Mouse (Mus musculus): ENCODE measurements around the gene Kctd20. TPM values are rescaled to one million over a fixed set of nuclear protein-coding genes. Genes with fewer than 3 reads are reported as not detected.
"Not testable (repeated sequence)": the region's sequence is repeated elsewhere in the genome, so short reads cannot be mapped to it uniquely, and the experiment has no call there.

The Kctd20 gene
- polyA plus RNA-seq, 1 experiment = 75.8 TPM

DNA sequence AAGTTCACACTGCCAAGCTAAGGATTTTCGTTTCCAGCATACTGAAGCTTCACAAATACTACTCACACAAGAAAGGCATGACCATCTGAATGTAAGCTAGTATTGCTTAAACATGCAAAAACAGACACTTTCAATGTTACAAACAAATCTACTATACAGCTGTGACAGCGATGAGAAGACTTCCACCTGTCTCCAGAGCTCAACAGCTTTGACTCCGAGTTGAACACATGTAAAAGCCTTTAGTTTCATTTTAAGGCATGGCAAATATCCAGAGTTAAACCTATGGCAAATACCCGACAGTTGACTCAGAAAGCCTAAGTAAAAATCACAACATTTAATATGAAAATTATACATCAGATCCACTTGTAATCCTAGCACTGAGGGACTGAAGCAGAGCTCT lies 36.5 kb downstream of the Kctd20 start:
- DNase-seq (ENCODE audit: low read depth) = no peak
- TF ChIP-seq CTCF (IDR thresholded peaks at IDR 0.05; ENCODE audit: borderline replicate concordance, extremely low read depth, insufficient read depth, insufficient read length) (no peak), POLR2A (IDR thresholded peaks at IDR 0.05; ENCODE audit: borderline replicate concordance, extremely low read depth, insufficient read depth, insufficient read length, poor library complexity, severe bottlenecking) (no peak)

GRCm38 (mm10) chr17:28988996-28989395 lies 37.2 kb downstream of the Kctd20 start:
- TF ChIP-seq CTCF (IDR thresholded peaks at IDR 0.05; ENCODE audit: borderline replicate concordance, extremely low read depth, insufficient read depth, insufficient read length) = no peak
- no peak for TF ChIP-seq POLR2A (IDR thresholded peaks at IDR 0.05; ENCODE audit: borderline replicate concordance, extremely low read depth, insufficient read depth, insufficient read length, poor library complexity, severe bottlenecking)
- DNase-seq (ENCODE audit: low read depth) = no peak

DNA sequence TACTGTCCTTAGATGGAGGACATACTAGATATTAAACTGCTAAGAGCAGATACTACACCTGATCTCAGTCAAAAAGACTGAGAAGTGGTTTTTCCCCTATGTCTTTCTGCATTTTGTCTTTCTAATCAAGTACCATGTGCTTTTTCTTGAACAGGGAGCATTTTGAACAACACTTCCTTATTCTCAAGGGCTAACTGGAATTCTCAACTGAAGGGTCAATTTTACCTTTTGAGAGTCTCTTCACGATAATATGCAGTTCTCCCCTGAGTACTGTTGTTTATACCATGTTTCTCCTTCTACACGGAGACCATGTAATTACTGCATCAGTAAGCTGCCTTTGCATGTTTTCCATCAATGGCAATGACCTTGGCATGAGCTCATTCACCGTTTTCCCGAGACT lies 38.3 kb downstream of the Kctd20 start:
- TF ChIP-seq POLR2A (IDR thresholded peaks at IDR 0.05; ENCODE audit: borderline replicate concordance, extremely low read depth, insufficient read depth, insufficient read length, poor library complexity, severe bottlenecking) (no peak), CTCF (IDR thresholded peaks at IDR 0.05; ENCODE audit: borderline replicate concordance, extremely low read depth, insufficient read depth, insufficient read length) (no peak)
- peak; percentile 18 for DNase-seq (ENCODE audit: low read depth)

- DNase-seq (ENCODE audit: low read depth) = peak; percentile 33
- TF ChIP-seq POLR2A (IDR thresholded peaks at IDR 0.05; ENCODE audit: borderline replicate concordance, extremely low read depth, insufficient read depth, insufficient read length, poor library complexity, severe bottlenecking) = no peak
- no peak for TF ChIP-seq CTCF (IDR thresholded peaks at IDR 0.05; ENCODE audit: borderline replicate concordance, extremely low read depth, insufficient read depth, insufficient read length)
Measured at GRCm38 (mm10) chr17:28991286-28991685, 39.5 kb downstream of the Kctd20 start.

DNA sequence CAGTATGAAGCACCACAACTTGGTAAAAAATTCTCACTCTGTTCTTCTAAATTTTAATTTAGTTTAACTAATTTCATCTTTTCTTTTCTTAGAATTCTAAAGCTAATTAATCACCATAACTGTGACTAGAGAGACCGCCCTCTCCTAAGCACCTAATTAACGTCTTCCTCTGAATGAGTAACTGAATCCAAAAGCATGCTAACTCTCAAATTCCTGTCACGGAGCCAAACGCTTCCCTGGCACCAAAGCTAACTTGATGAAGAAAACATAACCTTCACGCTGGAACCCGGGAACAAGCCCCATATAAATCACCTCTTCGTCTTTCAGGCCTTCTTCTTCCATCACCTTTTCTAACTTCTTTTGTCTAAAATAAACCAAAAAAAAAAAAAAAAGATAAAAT lies 40.4 kb downstream of the Kctd20 start:
- TF ChIP-seq POLR2A (IDR thresholded peaks at IDR 0.05; ENCODE audit: borderline replicate concordance, extremely low read depth, insufficient read depth, insufficient read length, poor library complexity, severe bottlenecking) (no peak), CTCF (IDR thresholded peaks at IDR 0.05; ENCODE audit: borderline replicate concordance, extremely low read depth, insufficient read depth, insufficient read length) (no peak)
- peak; percentile 91 for DNase-seq (ENCODE audit: low read depth)

DNA sequence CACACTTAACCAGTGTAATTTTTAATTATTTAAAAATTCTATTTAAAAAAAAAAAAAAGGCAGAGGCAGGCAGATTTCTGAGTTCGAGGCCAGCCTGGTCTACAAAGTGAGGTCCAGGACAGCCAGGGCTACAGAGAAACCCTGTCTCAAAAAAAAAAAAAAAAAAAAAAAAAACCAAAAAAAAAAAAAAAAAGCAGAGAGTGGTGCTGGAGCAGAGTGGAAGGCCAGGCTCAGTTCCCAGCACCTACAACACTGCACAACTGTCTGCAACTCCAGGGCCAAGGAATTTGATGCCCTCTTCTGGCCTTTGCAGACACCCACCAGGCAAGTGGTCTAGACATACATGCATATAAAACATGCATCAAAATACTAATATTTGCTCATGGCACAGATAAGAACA lies 41.3 kb downstream of the Kctd20 start:
- DNase-seq (ENCODE audit: low read depth) = not testable (repeated sequence)

GRCm38 (mm10) chr17:28994615-28995014 lies 42.9 kb downstream of the Kctd20 start:
- no peak for TF ChIP-seq POLR2A (IDR thresholded peaks at IDR 0.05; ENCODE audit: borderline replicate concordance, extremely low read depth, insufficient read depth, insufficient read length, poor library complexity, severe bottlenecking)
- TF ChIP-seq CTCF (IDR thresholded peaks at IDR 0.05; ENCODE audit: borderline replicate concordance, extremely low read depth, insufficient read depth, insufficient read length) = no peak

GRCm38 (mm10) chr17:29000465-29000864 lies 48.7 kb downstream of the Kctd20 start:
- TF ChIP-seq CTCF (IDR thresholded peaks at IDR 0.05; ENCODE audit: borderline replicate concordance, extremely low read depth, insufficient read depth, insufficient read length) = no peak
- no peak for TF ChIP-seq POLR2A (IDR thresholded peaks at IDR 0.05; ENCODE audit: borderline replicate concordance, extremely low read depth, insufficient read depth, insufficient read length, poor library complexity, severe bottlenecking)
- DNase-seq (ENCODE audit: low read depth) = no peak

More at GRCm38 (mm10) chr17:28994615-28995014, 42.9 kb downstream of the Kctd20 start:
- DNase-seq (ENCODE audit: low read depth) = no peak

DNA sequence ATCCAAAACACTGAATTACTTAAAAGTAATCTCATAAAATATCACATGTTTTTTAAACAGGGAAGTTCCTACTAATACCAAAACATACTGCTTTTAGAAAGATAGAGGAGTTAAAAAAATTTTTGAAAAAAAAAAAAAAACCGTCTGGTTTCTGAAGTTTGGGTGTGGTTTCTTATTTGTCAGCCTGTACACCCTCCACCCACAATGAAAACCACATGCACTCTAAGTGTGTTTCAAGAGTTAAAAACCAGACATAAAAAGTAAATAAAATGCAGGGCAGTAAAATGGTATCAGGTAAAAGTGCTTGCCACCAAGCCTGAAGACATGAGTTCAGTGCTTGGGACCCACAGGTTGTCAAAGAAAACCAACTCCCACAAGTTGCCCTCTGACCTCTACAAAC lies 52.0 kb downstream of the Kctd20 start:
- TF ChIP-seq POLR2A (IDR thresholded peaks at IDR 0.05; ENCODE audit: borderline replicate concordance, extremely low read depth, insufficient read depth, insufficient read length, poor library complexity, severe bottlenecking) = no peak
- TF ChIP-seq CTCF (IDR thresholded peaks at IDR 0.05; ENCODE audit: borderline replicate concordance, extremely low read depth, insufficient read depth, insufficient read length) = no peak
- no peak for DNase-seq (ENCODE audit: low read depth)

DNA sequence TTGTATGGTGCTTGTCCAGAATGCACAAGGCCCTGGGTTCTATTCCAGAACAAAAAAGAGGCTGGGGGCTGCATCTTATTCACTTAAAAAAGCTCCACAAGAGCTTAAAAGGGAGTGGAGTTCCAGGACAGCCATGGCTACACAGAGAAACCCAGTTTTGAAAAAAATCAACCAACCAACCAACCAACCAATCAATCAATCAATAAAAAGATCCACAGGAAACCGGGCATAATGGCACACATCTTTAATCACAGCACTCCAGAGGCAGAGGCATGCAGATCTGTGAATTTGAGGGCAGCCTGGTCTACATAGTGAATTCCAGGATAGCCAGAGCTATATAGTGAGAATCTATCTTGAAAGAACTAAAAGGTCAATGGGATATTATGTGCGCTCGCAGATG lies 53.3 kb downstream of the Kctd20 start:
- DNase-seq (ENCODE audit: low read depth) = no peak
- TF ChIP-seq POLR2A (IDR thresholded peaks at IDR 0.05; ENCODE audit: borderline replicate concordance, extremely low read depth, insufficient read depth, insufficient read length, poor library complexity, severe bottlenecking) = no peak

DNA sequence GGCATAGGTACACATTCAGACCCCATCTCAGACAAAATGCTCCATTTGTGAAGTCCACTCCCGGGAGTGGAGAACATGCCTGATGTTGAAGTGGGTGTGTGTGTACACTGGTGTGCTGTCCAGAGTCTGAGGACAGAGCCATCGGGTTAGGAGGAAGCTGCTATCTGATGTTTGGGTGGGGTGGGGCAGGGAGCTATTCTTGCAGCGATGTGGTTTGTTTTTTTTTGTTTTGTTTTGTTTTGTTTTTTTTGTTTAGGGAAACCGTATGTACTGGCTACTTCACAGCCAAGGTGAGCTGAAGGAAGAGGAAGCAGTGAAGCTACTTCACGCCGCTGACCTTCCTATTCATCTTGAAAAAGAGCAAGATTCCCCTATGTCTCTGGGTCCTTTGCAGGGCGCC lies 55.1 kb downstream of the Kctd20 start:
- no peak for DNase-seq (ENCODE audit: low read depth)

GRCm38 (mm10) chr17:29007243-29007640 lies 55.5 kb downstream of the Kctd20 start:
- peak; percentile 15 for DNase-seq (ENCODE audit: low read depth)
- TF ChIP-seq POLR2A (IDR thresholded peaks at IDR 0.05; ENCODE audit: borderline replicate concordance, extremely low read depth, insufficient read depth, insufficient read length, poor library complexity, severe bottlenecking) = no peak
- TF ChIP-seq CTCF (IDR thresholded peaks at IDR 0.05; ENCODE audit: borderline replicate concordance, extremely low read depth, insufficient read depth, insufficient read length) = no peak

More for the DNA sequence above, 55.1 kb downstream of the Kctd20 start:
- TF ChIP-seq CTCF (IDR thresholded peaks at IDR 0.05; ENCODE audit: borderline replicate concordance, extremely low read depth, insufficient read depth, insufficient read length) (no peak), POLR2A (IDR thresholded peaks at IDR 0.05; ENCODE audit: borderline replicate concordance, extremely low read depth, insufficient read depth, insufficient read length, poor library complexity, severe bottlenecking) (no peak)

Measured in brain, embryonic 14.5 days (tissue).